Mouse (Mus musculus) heart, adult 2 months (tissue): ENCODE data around the gene Limch1. TPM values are rescaled to one million over a fixed set of nuclear protein-coding genes. Genes with fewer than 3 reads are reported as not detected.
A peak's percentile ranks its signal among the peaks of the same experiment; 100 is the strongest.

Experiments used
- DNase-seq, 2 experiments: peaks; one replicate each; pipeline ENCODE4 v3.0.0; 2021
- H3K27ac ChIP-seq: fragments of 200-600 bp; 2 replicates; pipeline ENCODE4 v1.8.1; 2022
- H3K27me3 ChIP-seq: fragments of 200-500 bp; 2 replicates; pipeline ENCODE4 v1.6.1; 2012; ENCODE audit warnings: mild to moderate bottlenecking, low read length, inconsistent platforms, mixed read lengths; ENCODE audit not compliant: control insufficient read depth, insufficient read depth
- H3K36me3 ChIP-seq: fragments of 200-500 bp; 2 replicates; pipeline ENCODE4 v1.6.1; 2012; ENCODE audit warnings: low read length, inconsistent platforms; ENCODE audit not compliant: control insufficient read depth, insufficient read depth
- H3K4me1 ChIP-seq: fragments of 200-500 bp; 2 replicates; pipeline ENCODE4 v1.6.1; 2011; ENCODE audit warnings: low read length; ENCODE audit not compliant: control insufficient read depth, insufficient read depth
- H3K4me3 ChIP-seq: fragments of 200-600 bp; 2 replicates; pipeline ENCODE4 v1.8.1; 2022
- H3K79me2 ChIP-seq: fragments of 200-500 bp; replicated peaks from 2 replicates; pipeline ENCODE4 v1.6.1; 2012; ENCODE audit warnings: mild to moderate bottlenecking, inconsistent platforms, low read length, moderate library complexity, mixed read lengths; ENCODE audit not compliant: control insufficient read depth, insufficient read depth
- H3K9ac ChIP-seq: fragments of 200-500 bp; 2 replicates; pipeline ENCODE4 v1.6.1; 2012; ENCODE audit warnings: low read depth, mild to moderate bottlenecking, control low read depth, inconsistent platforms, low read length, mixed read lengths
- CTCF ChIP-seq: fragments of 200-600 bp; IDR thresholded peaks from 2 replicates; pipeline ENCODE4 v1.8.1; 2022; ENCODE audit warnings: antibody characterized with exemption, mild to moderate bottlenecking, moderate library complexity
- EP300 ChIP-seq: fragments of 200-500 bp; IDR thresholded peaks from 2 replicates; pipeline ENCODE4 v1.6.1; 2011; ENCODE audit warnings: low read depth, low read length, control low read depth; ENCODE audit not compliant: insufficient read depth
- POLR2A ChIP-seq: fragments of 200-500 bp; IDR thresholded peaks from 2 replicates; pipeline ENCODE4 v1.6.1; 2011; ENCODE audit warnings: mild to moderate bottlenecking, low read depth, low read length, control low read depth; ENCODE audit not compliant: insufficient read depth
- WGBS: fragments of 180-500 bp; shearing (Covaris S2); methylation state at CpG from one replicate; pipeline ENCODE4 v1.1.7; 2018; 5-methylcytosine and 5-hydroxymethylcytosine counted together
- intact Hi-C: fragments of 180-260 bp; cut with DNase I; formaldehyde crosslinking; loops from one replicate; pipeline ENCODE4 v1.15.1; 2025
- polyA plus RNA-seq: library from polyadenylated mRNA; depleted of rRNA; stranded (reverse); fragments of >200 nt; gene quantifications from 2 replicates; pipeline ENCODE4 v1.2.3, GENCODE M21; 2012
- total RNA-seq, 2 experiments: library from RNA; stranded (reverse); gene quantifications; 2 replicates each; pipeline ENCODE4 v1.2.3; 2021

Gene Limch1
- total and polyA plus RNA-seq, 3 experiments: 60.2 to 277 (median 230) TPM

- no peak for TF ChIP-seq POLR2A
- no peak for TF ChIP-seq CTCF
- TF ChIP-seq EP300: no peak
- H3K27me3 ChIP-seq: no peaks in the 10 kb centered on the region
- intact Hi-C loops: no loop called here
- H3K4me3 ChIP-seq: no peak overlapping the region
- no peak overlapping the region for H3K27ac ChIP-seq
- H3K36me3 ChIP-seq: peaks cover 9% of the 10 kb centered on the region
- peaks cover 6% of the 10 kb centered on the region for H3K79me2 ChIP-seq
- H3K4me1 ChIP-seq: peaks cover 13% of the 10 kb centered on the region
- no peak for DNase-seq
- no peak overlapping the region for H3K9ac ChIP-seq
- 31% methylated on average over 4 of the region's 4 CpGs for WGBS
Observed at GRCm38 (mm10) chr5:66769070-66769469, 23.4 kb downstream of the Limch1 start.

- H3K9ac ChIP-seq: no peak overlapping the region
- H3K27ac ChIP-seq: no peak overlapping the region
- H3K4me1 ChIP-seq: peaks cover 11% of the 10 kb centered on the region
- TF ChIP-seq CTCF: no peak
- no peak for TF ChIP-seq POLR2A
- TF ChIP-seq EP300: no peak
- H3K27me3 ChIP-seq: no peaks in the 10 kb centered on the region
- WGBS: 75% methylated on average over 5 of the region's 5 CpGs
- peaks cover 9% of the 10 kb centered on the region for H3K36me3 ChIP-seq
- intact Hi-C loops: no loop called here
- H3K79me2 ChIP-seq: peaks cover 4% of the 10 kb centered on the region
- H3K4me3 ChIP-seq: no peak overlapping the region
- DNase-seq: no peak
Observed at GRCm38 (mm10) chr5:66769558-66769957, 23.9 kb downstream of the Limch1 start.

- Histone ChIP-seq H3K4me1 (peaks cover 7% of the 10 kb centered on the region), H3K9ac (no peak overlapping the region), H3K4me3 (no peak overlapping the region), H3K27ac (no peak overlapping the region), H3K36me3 (peaks cover 15% of the 10 kb centered on the region), H3K27me3 (no peaks in the 10 kb centered on the region), H3K79me2 (peaks cover 10% of the 10 kb centered on the region)
- TF ChIP-seq EP300 (no peak), CTCF (no peak)
- no peak for DNase-seq
- WGBS: 76% methylated on average over 10 of the region's 10 CpGs
- intact Hi-C loops: no loop called here
Observed at GRCm38 (mm10) chr5:66777999-66778710, 32.5 kb downstream of the Limch1 start.

GRCm38 (mm10) chr5:66780371-66780770, 34.7 kb downstream of the Limch1 start:
- no peak for DNase-seq
- Histone ChIP-seq H3K4me1 (peaks cover 4% of the 10 kb centered on the region), H3K4me3 (no peak overlapping the region), H3K36me3 (peaks cover 16% of the 10 kb centered on the region), H3K79me2 (peaks cover 12% of the 10 kb centered on the region), H3K27ac (no peak overlapping the region), H3K9ac (no peak overlapping the region), H3K27me3 (no peaks in the 10 kb centered on the region)
- intact Hi-C loops: no loop called here
- WGBS: 92% methylated on average over 4 of the region's 4 CpGs
- TF ChIP-seq EP300 (no peak), POLR2A (no peak), CTCF (no peak)

GRCm38 (mm10) chr5:66781507-66781906, 35.9 kb downstream of the Limch1 start:
- Histone ChIP-seq H3K79me2 (peaks cover 12% of the 10 kb centered on the region), H3K27ac (no peak overlapping the region), H3K4me3 (no peak overlapping the region), H3K9ac (no peak overlapping the region), H3K27me3 (no peaks in the 10 kb centered on the region), H3K36me3 (peaks cover 16% of the 10 kb centered on the region), H3K4me1 (peaks cover 4% of the 10 kb centered on the region)
- 47% methylated on average over 1 of the region's 1 CpGs for WGBS
- no peak for DNase-seq
- intact Hi-C loops: no loop called here
- TF ChIP-seq CTCF (no peak), EP300 (no peak), POLR2A (no peak)

- no peak overlapping the region for H3K4me3 ChIP-seq
- peaks cover 9% of the 10 kb centered on the region for H3K79me2 ChIP-seq
- H3K4me1 ChIP-seq: peaks cover 4% of the 10 kb centered on the region
- 92% methylated on average over 2 of the region's 2 CpGs for WGBS
- DNase-seq: no peak
- H3K27me3 ChIP-seq: no peaks in the 10 kb centered on the region
- no peak overlapping the region for H3K9ac ChIP-seq
- H3K27ac ChIP-seq: no peak overlapping the region
- H3K36me3 ChIP-seq: peaks cover 16% of the 10 kb centered on the region
- TF ChIP-seq POLR2A (no peak), CTCF (peak; percentile 31)
- intact Hi-C loops: no loop called here
Observed at GRCm38 (mm10) chr5:66782851-66783250, 37.2 kb downstream of the Limch1 start.
